Mouse (Mus musculus) myocyte (in vitro differentiated cells): ENCODE measurements around the gene Mprip.

Experiments
- MAX ChIP-seq: IDR thresholded peaks from one replicate; pipeline ENCODE4 v1.6.1; 2011; ENCODE audit warnings: low read depth, mild to moderate bottlenecking, control low read depth
- POLR2A ChIP-seq: IDR thresholded peaks from one replicate; pipeline ENCODE4 v1.6.1; 2011; ENCODE audit warnings: low read depth, mild to moderate bottlenecking, control low read depth, moderate library complexity; ENCODE audit not compliant: insufficient read length
- TCF12 ChIP-seq: IDR thresholded peaks from one replicate; pipeline ENCODE4 v1.6.1; 2011; ENCODE audit warnings: mild to moderate bottlenecking, control low read depth; ENCODE audit not compliant: poor library complexity, insufficient read depth, severe bottlenecking

- TF ChIP-seq TCF12 (no peak), POLR2A (no peak), MAX (no peak)
Observed at GRCm38 (mm10) chr11:59697572-59697971, 36.5 kb downstream of the Mprip start.
